Mouse (Mus musculus) ovary, postnatal 10 days (tissue): ENCODE data around the gene Elk3.

Experiments used
- DNase-seq: peaks from one replicate; pipeline ENCODE4 v3.0.0; 2022; ENCODE audit warnings: low spot score

Gene Elk3

GRCm38 (mm10) chr10:93234692-93235091 is 76.2 kb downstream of the Elk3 start:
- no peak for DNase-seq

- no peak for DNase-seq
Observed at GRCm38 (mm10) chr10:93233665-93234194, 77.2 kb downstream of the Elk3 start.

- DNase-seq: no peak
Observed at GRCm38 (mm10) chr10:93231893-93232292, 79.0 kb downstream of the Elk3 start.

DNA sequence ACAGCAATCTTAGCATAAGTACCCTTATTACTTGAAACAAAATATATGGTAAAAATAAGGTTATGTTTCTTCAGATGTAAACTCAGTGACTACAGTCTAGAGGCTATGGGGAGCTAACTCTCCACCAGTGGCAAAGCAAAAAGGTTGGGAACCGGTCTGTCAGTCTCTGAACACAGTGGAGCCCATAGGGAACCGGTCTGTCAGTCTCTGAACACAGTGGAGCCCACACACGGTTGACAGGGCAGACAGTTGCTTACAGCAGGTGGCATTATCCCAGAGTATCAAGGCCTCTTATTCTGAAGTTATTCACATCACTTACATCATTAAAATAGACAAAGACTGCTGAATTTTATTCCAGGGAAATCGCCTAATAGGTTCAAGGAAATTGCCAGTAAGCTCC is 79.4 kb downstream of the Elk3 start:
- DNase-seq: no peak

GRCm38 (mm10) chr10:93228401-93229007 is 82.4 kb downstream of the Elk3 start:
- no peak for DNase-seq

DNA sequence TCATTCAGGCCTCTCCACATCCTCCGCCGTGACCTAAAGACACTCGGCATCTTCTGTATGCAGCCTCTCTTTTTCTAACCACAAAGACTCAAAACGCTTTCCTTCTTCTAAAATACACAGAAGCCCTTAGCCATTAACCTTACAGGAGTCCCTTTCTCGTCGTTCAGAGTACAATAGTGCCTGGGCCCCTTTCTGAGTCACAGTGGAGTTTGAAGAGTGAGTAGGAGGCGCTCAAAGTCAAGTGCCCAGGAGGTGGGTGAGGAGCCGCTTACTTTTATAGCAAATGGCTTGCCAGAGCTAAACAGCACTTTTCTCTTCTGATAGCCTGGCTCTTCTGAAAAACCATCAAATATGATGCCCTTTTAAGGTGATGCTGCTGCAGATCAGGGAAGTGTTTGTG is 83.0 kb downstream of the Elk3 start:
- no peak for DNase-seq

GRCm38 (mm10) chr10:93225751-93226150 is 85.2 kb downstream of the Elk3 start:
- no peak for DNase-seq

GRCm38 (mm10) chr10:93215051-93215763 is 95.7 kb downstream of the Elk3 start:
- DNase-seq: no peak

- no peak for DNase-seq
Observed at GRCm38 (mm10) chr10:93214251-93214650, 96.7 kb downstream of the Elk3 start.

DNA sequence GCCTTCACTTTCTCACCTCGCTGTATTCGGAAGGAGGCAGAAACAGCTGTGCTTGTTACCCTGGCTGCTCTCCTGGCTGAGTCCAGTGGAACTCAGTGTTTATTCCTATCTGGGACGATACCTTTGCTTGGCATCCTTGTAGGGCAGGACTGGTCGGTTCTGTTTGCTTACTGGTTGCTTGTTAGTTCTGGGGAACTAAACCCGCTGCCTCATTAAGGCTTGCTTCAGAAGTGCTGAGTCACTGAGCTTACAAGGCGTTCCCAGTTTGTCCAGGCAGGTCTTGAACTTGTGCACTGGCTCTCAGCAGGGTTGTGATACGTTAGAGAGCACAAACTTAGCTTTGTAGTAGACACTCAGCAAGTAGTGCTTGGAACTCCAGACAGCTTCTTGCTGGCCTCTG is 97.6 kb downstream of the Elk3 start:
- no peak for DNase-seq

DNA sequence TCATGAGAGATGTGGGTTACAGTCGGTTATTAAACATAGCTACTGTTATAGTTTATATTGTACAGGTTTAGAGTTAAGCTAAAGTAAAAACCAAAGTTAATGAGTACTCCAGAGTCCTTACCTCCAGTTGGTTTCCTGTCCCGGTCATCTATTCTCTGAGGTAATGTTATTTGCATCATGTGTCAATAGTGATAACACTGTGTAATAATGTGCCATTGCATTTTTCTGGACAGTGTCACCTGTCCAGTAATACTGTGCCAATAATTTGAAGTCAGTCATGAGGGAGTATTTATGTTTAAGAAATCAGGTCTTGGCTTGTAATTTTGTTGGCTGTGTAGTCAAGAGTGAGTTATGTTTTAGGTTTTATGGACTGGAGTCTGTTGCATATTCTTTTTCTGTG is 98.2 kb downstream of the Elk3 start:
- DNase-seq: no peak

DNA sequence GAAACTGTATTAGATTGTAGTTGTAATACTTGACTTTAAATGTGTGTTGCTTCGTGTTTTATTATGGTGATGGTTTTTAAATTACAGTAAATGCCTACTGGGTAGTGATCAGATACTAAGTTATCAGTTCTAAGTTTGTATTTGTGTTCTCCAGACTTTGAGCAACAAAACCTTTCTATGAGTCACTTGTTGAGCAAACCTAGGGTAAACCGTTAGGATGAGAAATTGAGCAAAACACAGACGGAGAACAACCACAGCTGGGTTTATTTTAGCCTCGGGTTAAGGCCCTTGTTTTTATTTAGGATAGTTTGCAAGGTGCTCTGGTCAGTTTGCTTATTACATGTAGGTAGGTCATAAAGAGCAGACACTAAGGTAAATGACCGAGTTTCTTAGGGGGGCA is 103.8 kb downstream of the Elk3 start:
- DNase-seq: no peak

DNA sequence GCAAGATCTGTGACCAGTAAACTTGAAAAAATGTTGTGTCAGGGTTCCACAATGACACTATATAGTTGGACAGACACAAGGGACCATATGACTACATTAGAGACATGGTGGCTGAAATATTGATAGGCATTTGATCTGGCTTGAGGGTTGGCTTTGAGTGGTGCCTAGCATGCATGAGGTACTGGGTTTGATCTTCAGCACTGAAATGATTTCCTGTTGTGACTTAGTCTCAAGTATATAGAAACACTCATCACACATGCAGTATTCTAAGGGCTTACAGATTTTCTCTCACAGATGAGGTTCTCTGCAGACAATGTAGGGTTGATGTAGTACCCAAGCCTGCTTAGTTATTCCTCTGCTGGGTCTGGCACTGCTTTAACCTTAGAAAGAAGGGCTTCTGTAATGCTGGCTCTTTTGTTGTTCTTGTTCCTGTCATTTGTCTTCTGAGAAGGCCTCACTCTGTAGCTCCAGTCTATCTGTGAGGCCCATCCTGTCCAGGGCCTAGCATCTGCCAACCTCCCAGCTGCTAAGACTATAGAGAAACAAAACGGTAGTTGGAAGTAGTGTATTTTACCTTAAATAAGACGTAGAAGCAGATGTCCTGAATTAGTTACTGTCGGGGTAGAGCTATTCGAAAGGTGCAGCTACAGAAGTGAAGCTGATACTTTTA is 105.5 kb downstream of the Elk3 start:
- no peak for DNase-seq

GRCm38 (mm10) chr10:93201846-93202458 is 109.0 kb downstream of the Elk3 start:
- no peak for DNase-seq

DNA sequence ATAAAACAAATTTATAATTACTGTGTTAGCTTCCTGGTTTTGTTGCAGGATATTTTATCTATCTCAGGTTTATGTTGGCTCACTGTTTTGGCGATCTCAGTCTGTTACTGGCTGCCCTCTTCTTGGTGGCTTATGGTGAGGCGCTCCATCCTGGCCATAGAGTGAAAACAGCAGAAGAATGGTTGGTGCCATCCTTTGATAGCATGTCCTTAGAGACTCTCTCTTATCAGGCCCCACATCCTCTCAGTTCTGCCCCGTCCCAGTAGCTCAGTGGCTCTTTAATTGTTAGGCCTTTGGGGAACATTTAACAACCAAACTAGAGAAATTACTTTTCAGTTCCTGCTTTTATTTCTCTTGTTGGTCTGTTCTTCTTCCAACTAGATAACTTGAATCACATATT is 112.0 kb downstream of the Elk3 start:
- no peak for DNase-seq
